Mouse (Mus musculus): ENCODE measurements at regions not wholly inside any gene's neighbourhood (a gene's known extent, or its start where the extent isn't known, plus 50 kb on each side); places are given as distances from the start of the nearest gene placed in this dataset.

GRCm38 (mm10) chr4:45720352-45720751, 78.5 kb upstream of the Aldh1b1 start:
- no peak for TF ChIP-seq EP300 (IDR thresholded peaks at IDR 0.05; ENCODE audit: low read depth)
- TF ChIP-seq CTCF (IDR thresholded peaks at IDR 0.05; ENCODE audit: low read depth) = no peak

Data from liver, embryonic 14.5 days (tissue).